Mouse (Mus musculus): ENCODE measurements around the gene Gja1. TPM values are rescaled to one million over a fixed set of nuclear protein-coding genes. Genes with fewer than 3 reads are reported as not detected.
A peak's percentile ranks its signal among the peaks of the same experiment; 100 is the strongest.

Gene Gja1
- polyA plus RNA-seq, 1 experiment from 2014 or later, result 77.2 TPM

DNA sequence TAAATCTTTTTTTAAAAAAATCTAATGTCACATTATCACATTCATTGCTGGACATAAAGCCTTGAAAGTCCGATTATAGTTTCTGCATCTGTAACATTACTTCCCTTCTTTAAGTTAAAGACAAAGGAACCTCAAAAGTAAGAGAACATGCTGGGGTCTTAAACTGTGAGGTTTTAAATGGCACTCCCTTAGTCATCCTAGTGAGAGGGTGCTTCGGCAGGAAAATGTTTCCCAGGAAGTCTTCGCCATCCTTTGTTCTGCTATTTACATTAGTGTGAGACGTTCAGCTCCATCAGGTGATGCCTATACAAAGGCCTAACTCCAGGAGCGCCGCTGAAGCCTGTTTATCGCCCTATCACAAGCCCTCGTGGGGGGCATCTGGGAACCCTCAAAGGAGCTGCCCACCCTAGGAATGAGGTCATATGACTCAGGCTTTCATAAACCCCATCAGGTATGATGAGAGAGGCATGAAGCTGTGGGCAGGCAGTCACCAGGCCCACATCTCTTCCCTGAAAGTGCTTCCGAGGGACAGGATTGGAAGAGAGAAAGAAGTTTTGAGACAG lies 1.1 kb upstream of the Gja1 start:
- 65% methylated on average over 9 of the region's 9 CpGs for WGBS
- DNase-seq (ENCODE audit: low spot score), result no peak
- ATAC-seq (replicated peaks; ENCODE audit: low FRiP score, low read depth), result no peak
- Histone ChIP-seq H3K9ac (ENCODE audit: low read depth, low read length) (no peak overlapping the region), H3K27ac (no peak overlapping the region), H3K27me3 (ENCODE audit: insufficient read depth, low read length) (no peaks in the 10 kb centered on the region), H3K4me2 (ENCODE audit: low read length) (no peak overlapping the region), H3K36me3 (ENCODE audit: insufficient read depth, low read length) (no peaks in the 10 kb centered on the region), H3K9me3 (replicated peaks; ENCODE audit: low read length) (no peaks in the 10 kb centered on the region), H3K4me1 (replicated peaks; ENCODE audit: insufficient read depth, low read length) (0 out of 2 replicates have a peak, but pooled peaks cover 3% of the 10 kb centered on the region), H3K4me3 (replicated peaks; ENCODE audit: low read depth, low read length) (no peak overlapping the region)
- no peak for TF ChIP-seq CTCF (IDR thresholded peaks at IDR 0.05; ENCODE audit: low read depth)

DNA sequence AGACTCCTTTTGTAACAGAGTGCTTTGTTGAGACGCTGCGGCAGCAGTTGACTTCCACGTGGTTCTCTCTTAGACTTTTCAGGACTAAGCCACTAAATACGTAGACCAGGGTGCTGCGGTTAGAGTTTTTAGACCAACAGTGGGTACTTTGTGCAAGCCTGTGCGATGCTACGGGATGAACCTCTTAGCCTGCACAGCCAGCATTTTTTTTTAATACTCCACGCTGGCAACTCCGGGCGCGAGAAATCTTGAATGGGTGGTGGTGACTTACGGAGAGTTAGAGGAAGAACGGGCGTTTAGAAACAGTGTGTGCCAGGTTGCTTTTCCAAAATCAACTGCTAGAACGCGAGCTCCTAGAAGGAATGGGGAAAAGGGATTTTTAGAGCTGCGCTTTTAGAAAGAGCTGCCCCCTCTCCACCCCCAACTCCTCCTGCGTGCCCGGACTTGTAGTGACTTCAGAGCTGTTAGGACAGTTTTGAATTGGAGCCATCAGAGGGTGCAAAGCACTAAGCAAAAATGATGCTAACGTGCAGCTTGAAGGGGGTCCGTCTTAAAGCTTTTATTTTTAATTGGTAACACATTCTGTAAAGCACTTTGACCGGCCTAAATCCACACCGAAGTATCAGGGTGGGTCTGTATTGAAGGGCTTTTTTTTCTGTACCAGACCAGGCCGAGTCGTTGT lies 977 bp downstream of the Gja1 start:
- WGBS, result under 1% methylated on average over 25 of the region's 25 CpGs
- H3K27ac ChIP-seq, result peak overlapping the region; percentile 82
- H3K4me2 ChIP-seq (ENCODE audit: low read length), result peak overlapping the region; percentile 87
- peak; percentile 13; the same call in 1 of the 2 replicates for TF ChIP-seq CTCF (IDR thresholded peaks at IDR 0.05; ENCODE audit: low read depth)
- peak; percentile 80 for DNase-seq (ENCODE audit: low spot score)
- peak overlapping the region; percentile 73 for H3K9ac ChIP-seq (ENCODE audit: low read depth, low read length)
- H3K4me3 ChIP-seq (replicated peaks; ENCODE audit: low read depth, low read length), result peak overlapping the region; percentile 72
- H3K9me3 ChIP-seq (replicated peaks; ENCODE audit: low read length), result no peaks in the 10 kb centered on the region
- 0 out of 2 replicates have a peak, but pooled peaks cover 3% of the 10 kb centered on the region for H3K4me1 ChIP-seq (replicated peaks; ENCODE audit: insufficient read depth, low read length)
- no peaks in the 10 kb centered on the region for H3K36me3 ChIP-seq (ENCODE audit: insufficient read depth, low read length)
- H3K27me3 ChIP-seq (ENCODE audit: insufficient read depth, low read length), result no peaks in the 10 kb centered on the region
- ATAC-seq (replicated peaks; ENCODE audit: low FRiP score, low read depth), result peak; percentile 18; the same call in 1 of the 2 replicates

DNA sequence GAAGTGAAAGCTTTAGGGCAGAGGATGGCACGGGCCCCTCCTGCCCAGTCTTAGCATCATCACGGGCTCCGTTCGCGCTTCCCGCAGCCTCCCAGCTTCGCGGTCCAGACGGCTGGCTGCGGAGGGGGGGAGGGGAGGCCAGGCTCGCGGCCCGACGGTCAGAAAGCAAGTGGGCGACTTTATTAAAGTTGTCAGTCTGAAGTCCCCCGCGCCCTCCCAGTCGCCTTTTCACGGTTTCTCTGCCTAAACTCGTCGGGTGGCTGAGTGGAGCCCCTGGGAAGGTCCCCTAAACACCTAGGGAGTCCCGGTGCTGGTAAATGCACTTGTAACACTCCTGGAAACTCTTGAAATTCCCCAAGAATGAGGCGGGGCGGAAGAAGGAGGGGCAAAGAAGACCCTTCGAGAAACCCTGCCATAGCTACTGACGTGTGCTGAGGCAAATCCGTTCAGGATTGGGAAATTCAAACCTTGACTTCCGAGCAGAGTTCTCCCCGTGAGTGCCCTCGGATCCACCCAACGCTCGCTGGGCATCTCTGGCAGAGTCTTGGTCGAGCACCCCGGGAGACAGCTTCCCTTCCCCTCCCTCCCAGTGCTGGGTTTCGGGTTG lies 1.6 kb downstream of the Gja1 start:
- under 1% methylated on average over 35 of the region's 35 CpGs for WGBS
- H3K36me3 ChIP-seq (ENCODE audit: insufficient read depth, low read length), result no peaks in the 10 kb centered on the region
- no peak for TF ChIP-seq CTCF (IDR thresholded peaks at IDR 0.05; ENCODE audit: low read depth)
- no peaks in the 10 kb centered on the region for H3K9me3 ChIP-seq (replicated peaks; ENCODE audit: low read length)
- peak overlapping the region; percentile 87 for H3K4me2 ChIP-seq (ENCODE audit: low read length)
- H3K27ac ChIP-seq, result peak overlapping the region; percentile 82
- DNase-seq (ENCODE audit: low spot score) (peak; percentile 80), ATAC-seq (replicated peaks; ENCODE audit: low FRiP score, low read depth) (peak; percentile 71)
- H3K4me3 ChIP-seq (replicated peaks; ENCODE audit: low read depth, low read length), result peak overlapping the region; percentile 72
- 0 out of 2 replicates have a peak, but pooled peaks cover 3% of the 10 kb centered on the region for H3K4me1 ChIP-seq (replicated peaks; ENCODE audit: insufficient read depth, low read length)
- H3K27me3 ChIP-seq (ENCODE audit: insufficient read depth, low read length), result no peaks in the 10 kb centered on the region
- H3K9ac ChIP-seq (ENCODE audit: low read depth, low read length), result peak overlapping the region; percentile 73

DNA sequence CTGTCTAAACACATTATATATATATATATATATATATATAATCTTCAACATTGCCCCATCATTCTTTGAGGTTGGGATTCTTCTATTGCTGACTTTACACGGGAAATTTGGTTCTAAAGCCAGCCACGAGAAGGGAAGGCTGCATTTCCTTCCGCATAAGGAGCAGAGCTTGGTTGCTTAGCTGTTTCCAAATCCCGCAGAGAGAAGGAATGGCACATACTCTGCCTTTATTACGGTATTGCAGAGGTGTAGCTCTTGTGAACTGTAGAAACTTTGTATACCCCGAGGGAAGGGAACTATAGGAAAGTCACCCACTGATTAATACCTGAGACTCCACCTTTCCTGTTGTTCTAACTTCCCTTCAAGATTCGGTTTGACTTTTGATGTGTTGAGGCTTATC lies 2.6 kb downstream of the Gja1 start:
- WGBS, result 6% methylated on average over 7 of the region's 7 CpGs
- Histone ChIP-seq H3K27me3 (ENCODE audit: insufficient read depth, low read length) (no peaks in the 10 kb centered on the region), H3K4me3 (replicated peaks; ENCODE audit: low read depth, low read length) (peak overlapping the region; percentile 72), H3K27ac (no peak overlapping the region), H3K4me1 (replicated peaks; ENCODE audit: insufficient read depth, low read length) (no peaks in the 10 kb centered on the region), H3K4me2 (ENCODE audit: low read length) (peak overlapping the region; percentile 87), H3K9ac (ENCODE audit: low read depth, low read length) (peak overlapping the region; percentile 73; the same call in 1 of the 2 replicates), H3K36me3 (ENCODE audit: insufficient read depth, low read length) (no peaks in the 10 kb centered on the region), H3K9me3 (replicated peaks; ENCODE audit: low read length) (no peaks in the 10 kb centered on the region)
- DNase-seq (ENCODE audit: low spot score) (peak; percentile 38), ATAC-seq (replicated peaks; ENCODE audit: low FRiP score, low read depth) (no peak)
- no peak for TF ChIP-seq CTCF (IDR thresholded peaks at IDR 0.05; ENCODE audit: low read depth)

DNA sequence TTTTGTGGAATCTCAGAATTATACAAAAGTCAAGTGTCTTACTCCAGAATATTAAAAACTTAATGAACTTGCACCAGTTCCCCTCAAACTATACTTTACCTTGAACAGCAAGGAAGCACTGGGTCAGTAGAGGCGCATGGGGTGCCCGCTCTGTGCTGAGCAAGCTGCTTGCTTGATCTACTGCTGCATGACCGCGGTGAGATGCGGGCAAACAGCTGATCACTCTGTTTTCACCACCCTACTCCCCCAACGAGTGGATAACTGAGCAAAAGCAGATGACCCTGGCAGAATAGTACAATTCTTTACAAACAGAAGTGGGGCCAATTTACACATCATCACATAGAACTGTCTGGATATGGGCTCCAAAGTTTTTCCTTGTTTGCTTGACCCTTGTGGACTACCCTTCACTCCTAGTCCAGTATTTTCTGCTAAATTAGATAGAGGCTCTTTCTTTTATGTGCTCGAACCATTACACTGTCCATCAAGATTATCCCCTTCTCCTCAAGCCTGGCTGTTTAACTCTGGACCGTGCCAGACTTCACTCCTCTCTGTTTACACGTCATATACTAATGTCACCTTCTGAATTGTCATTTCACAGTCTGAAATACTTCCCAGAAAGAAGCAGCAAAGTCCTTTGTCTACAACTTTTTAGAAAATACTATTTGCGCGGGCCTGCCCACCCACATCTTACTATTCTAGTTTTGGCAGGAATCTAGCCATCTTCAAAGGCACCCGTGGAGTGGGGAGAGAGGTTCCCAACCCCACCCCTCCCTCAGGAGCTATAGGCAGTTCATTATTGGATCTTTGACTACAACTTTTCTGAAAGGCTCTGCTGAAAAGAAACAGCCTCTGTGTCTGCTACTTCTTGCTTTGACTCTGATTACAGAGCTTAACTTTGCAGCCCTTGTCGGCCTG lies 8.3 kb downstream of the Gja1 start:
- no peak for TF ChIP-seq CTCF (IDR thresholded peaks at IDR 0.05; ENCODE audit: low read depth)
- no peak for ATAC-seq (replicated peaks; ENCODE audit: low FRiP score, low read depth)
- Histone ChIP-seq H3K9me3 (replicated peaks; ENCODE audit: low read length) (no peaks in the 10 kb centered on the region), H3K27me3 (ENCODE audit: insufficient read depth, low read length) (no peaks in the 10 kb centered on the region), H3K4me2 (ENCODE audit: low read length) (no peak overlapping the region), H3K36me3 (ENCODE audit: insufficient read depth, low read length) (peaks cover 14% of the 10 kb centered on the region; the same call in 1 of the 2 replicates), H3K4me1 (replicated peaks; ENCODE audit: insufficient read depth, low read length) (no peaks in the 10 kb centered on the region), H3K4me3 (replicated peaks; ENCODE audit: low read depth, low read length) (no peak overlapping the region), H3K27ac (no peak overlapping the region), H3K9ac (ENCODE audit: low read depth, low read length) (no peak overlapping the region)
- DNase-seq (ENCODE audit: low spot score), result no peak
- WGBS, result 68% methylated on average over 13 of the region's 13 CpGs

Measured in kidney, postnatal 0 days (tissue).